Mouse (Mus musculus) E14TG2a.4 (cell line): ENCODE measurements around the gene Nr2f6.

ENCODE experiments used
- CTCF ChIP-seq: conservative IDR thresholded peaks from 2 replicates; pipeline ENCODE4 v1.5.1; 2014; ENCODE audit warnings: low read length
- NANOG ChIP-seq: IDR thresholded peaks from 2 replicates; pipeline ENCODE4 v1.6.1; 2014; ENCODE audit warnings: borderline replicate concordance, low read length, mixed read lengths
- POU5F1 ChIP-seq: IDR thresholded peaks from 2 replicates; pipeline ENCODE4 v1.6.1; 2014; ENCODE audit warnings: low read length, borderline replicate concordance

DNA sequence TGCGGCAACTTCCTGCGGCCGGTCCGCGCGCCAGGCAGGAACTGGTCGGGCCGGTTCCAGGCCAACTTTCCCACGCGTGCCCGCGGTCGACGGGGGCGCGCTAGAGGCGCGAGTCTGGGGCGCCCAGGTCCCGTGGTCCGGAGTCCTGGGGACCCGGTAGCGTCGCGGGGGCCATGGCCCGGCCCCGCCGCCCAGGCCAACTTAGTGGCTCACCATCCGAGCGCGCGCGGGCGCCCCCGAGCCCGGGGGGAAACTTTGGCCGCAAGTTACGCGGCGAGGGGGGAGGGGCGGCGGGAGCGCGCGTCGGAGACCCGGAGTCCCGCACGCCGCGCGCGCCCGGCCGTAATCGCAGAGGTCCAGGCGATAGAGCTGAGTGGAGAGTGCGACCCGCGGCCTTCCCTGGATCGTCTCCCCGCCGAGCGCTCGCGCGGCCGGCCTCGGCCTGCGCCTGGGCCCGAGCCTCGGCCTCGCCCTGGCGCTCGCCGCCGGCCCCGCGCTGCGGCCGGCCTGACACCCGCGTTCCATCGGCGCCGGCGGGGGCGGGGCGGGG, at the start of gene Nr2f6:
- TF ChIP-seq CTCF (no peak), POU5F1 (no peak), NANOG (no peak)
